Mouse (Mus musculus) c-Kit-positive CD71-positive TER-119-negative erythroid progenitor cells, embryonic 14.5 days (primary cell): Measurements from ENCODE around the gene Aff1.

Experiments used
- DNase-seq: peaks from one replicate; pipeline ENCODE4 v3.0.0-alpha.2; 2013; ENCODE audit warnings: low read depth

Aff1 gene

GRCm38 (mm10) chr5:103691624-103692530 lies at the start of gene Aff1:
Aff1 (plus strand) TSS chr5:103692374.
- DNase-seq: peak; percentile 72

- no peak for DNase-seq
These were observed 48.0 kb upstream of the Aff1 start for GRCm38 (mm10) chr5:103644167-103644566.

GRCm38 (mm10) chr5:103647320-103647719 lies 44.9 kb upstream of the Aff1 start:
- DNase-seq: no peak

GRCm38 (mm10) chr5:103654225-103654624 lies 37.9 kb upstream of the Aff1 start:
- peak; percentile 73 for DNase-seq

GRCm38 (mm10) chr5:103654780-103655179 lies 37.4 kb upstream of the Aff1 start:
- no peak for DNase-seq

- peak; percentile 63 for DNase-seq
These were observed 36.6 kb upstream of the Aff1 start, which contains the start of gene 1700016H13Rik for GRCm38 (mm10) chr5:103655346-103656118. 1700016H13Rik (minus strand) TSS chr5:103656010.

GRCm38 (mm10) chr5:103658921-103659320 lies 33.3 kb upstream of the Aff1 start:
- peak; percentile 37 for DNase-seq

GRCm38 (mm10) chr5:103659571-103659970 lies 32.6 kb upstream of the Aff1 start:
- peak; percentile 57 for DNase-seq

- DNase-seq: no peak
These were observed 27.2 kb upstream of the Aff1 start for GRCm38 (mm10) chr5:103664932-103665331.

GRCm38 (mm10) chr5:103665876-103666275 lies 26.3 kb upstream of the Aff1 start:
- DNase-seq: no peak

GRCm38 (mm10) chr5:103671858-103672257 lies 20.3 kb upstream of the Aff1 start:
- DNase-seq: no peak

GRCm38 (mm10) chr5:103673611-103674010 lies 18.6 kb upstream of the Aff1 start:
- no peak for DNase-seq

GRCm38 (mm10) chr5:103674482-103674881 lies 17.7 kb upstream of the Aff1 start:
- DNase-seq: no peak

- no peak for DNase-seq
These were observed 15.8 kb upstream of the Aff1 start for GRCm38 (mm10) chr5:103676289-103676881.

GRCm38 (mm10) chr5:103677894-103678293 lies 14.3 kb upstream of the Aff1 start:
- DNase-seq: no peak

- DNase-seq: no peak
These were observed 13.2 kb upstream of the Aff1 start for GRCm38 (mm10) chr5:103678974-103679373.

- peak; percentile 64 for DNase-seq
These were observed 11.8 kb upstream of the Aff1 start for GRCm38 (mm10) chr5:103680381-103680780.

GRCm38 (mm10) chr5:103681824-103682223 lies 10.3 kb upstream of the Aff1 start:
- DNase-seq: no peak

GRCm38 (mm10) chr5:103689645-103690044 lies 2.5 kb upstream of the Aff1 start:
- DNase-seq: no peak

- no peak for DNase-seq
These were observed 2.0 kb upstream of the Aff1 start for GRCm38 (mm10) chr5:103690190-103690589.

- no peak for DNase-seq
These were observed 1.0 kb upstream of the Aff1 start for GRCm38 (mm10) chr5:103691171-103691570.

GRCm38 (mm10) chr5:103692531-103693040 lies 412 bp downstream of the Aff1 start:
- DNase-seq: no peak
